Mouse (Mus musculus): ENCODE measurements around the gene Cidec.

GRCm38 (mm10) chr6:113419199-113419587 is 16.4 kb downstream of the Cidec start, which contains the start of gene Rpusd3:
- TF ChIP-seq MAX (IDR thresholded peaks at IDR 0.05; ENCODE audit: low read depth) (no peak), POLR2A (IDR thresholded peaks at IDR 0.05; ENCODE audit: insufficient read length, low read depth) (peak; percentile 87), USF1 (IDR thresholded peaks at IDR 0.05; ENCODE audit: low read depth) (no peak), TCF12 (IDR thresholded peaks at IDR 0.05; ENCODE audit: insufficient read depth, poor library complexity, severe bottlenecking) (no peak)

All from myocyte (in vitro differentiated cells).